Mouse (Mus musculus): Measurements from ENCODE around the gene Hoxd9.

DNA sequence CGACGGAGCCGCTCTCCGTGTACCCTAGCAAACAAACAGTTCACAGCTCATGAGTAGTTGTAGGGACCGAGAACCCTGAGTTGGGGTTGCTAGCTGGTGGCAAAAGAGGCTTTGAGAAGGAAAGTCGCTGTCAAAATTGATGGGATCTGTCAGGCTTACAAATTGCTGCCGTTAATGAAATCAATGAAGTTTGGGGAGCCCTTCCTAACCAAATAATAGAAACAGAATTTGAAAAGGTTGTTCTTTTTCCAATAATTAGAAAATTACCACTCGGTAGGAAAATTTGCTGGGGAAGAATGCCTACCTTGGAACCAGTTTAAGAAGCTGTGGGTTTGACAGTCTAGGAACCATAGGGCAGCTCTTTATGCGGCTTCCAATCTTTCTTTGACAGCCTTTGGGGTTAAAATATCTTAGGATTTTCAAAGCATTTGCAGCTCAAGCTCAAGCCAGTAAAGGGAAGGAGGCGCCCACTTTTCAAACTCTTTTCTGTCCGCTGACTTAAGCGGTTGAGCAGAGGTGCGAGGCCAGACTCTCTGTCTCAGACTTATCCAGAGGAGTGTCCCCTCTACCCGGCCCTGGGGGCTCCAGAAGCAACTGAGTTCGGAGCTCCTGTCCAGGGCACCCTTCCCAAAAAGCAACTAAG lies 39.4 kb upstream of the Hoxd9 start:
- no peak for TF ChIP-seq CTCF (IDR thresholded peaks at IDR 0.05)
- no peak for TF ChIP-seq EP300 (IDR thresholded peaks at IDR 0.05; ENCODE audit: insufficient read depth, low read depth, low read length)
